Mouse (Mus musculus) cortical plate, adult 2 months (tissue): ENCODE measurements around the gene Psmb7. TPM values are rescaled to one million over a fixed set of nuclear protein-coding genes. Genes with fewer than 3 reads are reported as not detected.

ENCODE experiments used
- H3K27ac ChIP-seq: fragments of 200-500 bp; 2 replicates; pipeline ENCODE4 v1.5.1; 2012; ENCODE audit warnings: low read length, control low read depth, inconsistent platforms; ENCODE audit not compliant: insufficient read depth
- H3K4me1 ChIP-seq: fragments of 200-500 bp; 2 replicates; pipeline ENCODE4 v1.6.1; 2011; ENCODE audit warnings: low read length; ENCODE audit not compliant: control insufficient read depth, insufficient read depth
- H3K4me3 ChIP-seq: fragments of 200-500 bp; 2 replicates; pipeline ENCODE4 v1.5.1; 2011; ENCODE audit warnings: mild to moderate bottlenecking, low read length, control low read depth; ENCODE audit not compliant: insufficient read depth
- CTCF ChIP-seq: fragments of 200-500 bp; IDR thresholded peaks from 2 replicates; pipeline ENCODE4 v1.5.1; 2011; ENCODE audit warnings: mild to moderate bottlenecking, control low read depth, low read length; ENCODE audit not compliant: insufficient read depth; ENCODE audit errors: extremely low read depth
- POLR2A ChIP-seq: fragments of 200-500 bp; IDR thresholded peaks from 2 replicates; pipeline ENCODE4 v1.6.1; 2011; ENCODE audit warnings: mild to moderate bottlenecking, low read length, control low read depth; ENCODE audit not compliant: insufficient read depth; ENCODE audit errors: extremely low read depth
- polyA plus RNA-seq: library from polyadenylated mRNA; depleted of rRNA; stranded (reverse); fragments of >200 nt; gene quantifications from 2 replicates; pipeline ENCODE4 v1.2.3, GENCODE M21; 2012

Psmb7 gene
- polyA plus RNA-seq, 1 experiment: 242 TPM

GRCm38 (mm10) chr2:38672496-38672895 lies 28.6 kb upstream of the Psmb7 start:
- no peak for TF ChIP-seq POLR2A
- TF ChIP-seq CTCF: no peak
- Histone ChIP-seq H3K4me1 (no peaks in the 10 kb centered on the region), H3K27ac (no peak overlapping the region), H3K4me3 (no peak overlapping the region)

GRCm38 (mm10) chr2:38668802-38669580 lies 25.1 kb upstream of the Psmb7 start:
- Histone ChIP-seq H3K27ac (no peak overlapping the region), H3K4me3 (no peak overlapping the region), H3K4me1 (no peaks in the 10 kb centered on the region)
- TF ChIP-seq CTCF (no peak), POLR2A (no peak)

- Histone ChIP-seq H3K4me1 (no peaks in the 10 kb centered on the region), H3K27ac (no peak overlapping the region), H3K4me3 (no peak overlapping the region)
- no peak for TF ChIP-seq POLR2A
- peak; percentile 23; the same call in 1 of the 2 replicates for TF ChIP-seq CTCF
These were observed 17.5 kb upstream of the Psmb7 start for GRCm38 (mm10) chr2:38661398-38661797.

GRCm38 (mm10) chr2:38658338-38658836 lies 14.5 kb upstream of the Psmb7 start:
- peak; percentile 65 for TF ChIP-seq CTCF
- TF ChIP-seq POLR2A: no peak
- Histone ChIP-seq H3K27ac (no peak overlapping the region), H3K4me3 (peak overlapping the region; percentile 16), H3K4me1 (no peaks in the 10 kb centered on the region)

GRCm38 (mm10) chr2:38653694-38654093 lies 9.8 kb upstream of the Psmb7 start:
- Histone ChIP-seq H3K4me1 (peaks cover 4% of the 10 kb centered on the region), H3K27ac (no peak overlapping the region), H3K4me3 (no peak overlapping the region)
- TF ChIP-seq CTCF: no peak

- TF ChIP-seq POLR2A (no peak), CTCF (no peak)
- Histone ChIP-seq H3K4me1 (peaks cover 4% of the 10 kb centered on the region), H3K4me3 (no peak overlapping the region), H3K27ac (no peak overlapping the region)
These were observed 9.4 kb upstream of the Psmb7 start for GRCm38 (mm10) chr2:38653293-38653619.

- H3K4me3 ChIP-seq: no peak overlapping the region
- TF ChIP-seq CTCF: no peak
- no peak for TF ChIP-seq POLR2A
- H3K4me1 ChIP-seq: peaks cover 4% of the 10 kb centered on the region
- no peak overlapping the region for H3K27ac ChIP-seq
These were observed 8.8 kb upstream of the Psmb7 start for GRCm38 (mm10) chr2:38652565-38653292.

- Histone ChIP-seq H3K4me1 (peaks cover 6% of the 10 kb centered on the region), H3K4me3 (no peak overlapping the region), H3K27ac (no peak overlapping the region)
- TF ChIP-seq POLR2A: no peak
- TF ChIP-seq CTCF: no peak
These were observed 8.2 kb upstream of the Psmb7 start for GRCm38 (mm10) chr2:38652098-38652497.

GRCm38 (mm10) chr2:38650340-38650739 lies 6.5 kb upstream of the Psmb7 start:
- Histone ChIP-seq H3K4me3 (no peak overlapping the region), H3K4me1 (peaks cover 8% of the 10 kb centered on the region), H3K27ac (no peak overlapping the region)
- no peak for TF ChIP-seq POLR2A
- TF ChIP-seq CTCF: no peak

GRCm38 (mm10) chr2:38647661-38648060 lies 3.8 kb upstream of the Psmb7 start:
- peak overlapping the region; percentile 78; the same call in 1 of the 2 replicates for H3K27ac ChIP-seq
- peaks cover 8% of the 10 kb centered on the region for H3K4me1 ChIP-seq
- TF ChIP-seq CTCF (no peak), POLR2A (no peak)
- H3K4me3 ChIP-seq: no peak overlapping the region
